Mouse (Mus musculus) pancreas, adult 10 weeks (tissue): Measurements from ENCODE around the gene Irf3. TPM values are rescaled to one million over a fixed set of nuclear protein-coding genes. Genes with fewer than 3 reads are reported as not detected.

Experiments
- polyA plus RNA-seq: library from polyadenylated mRNA; stranded (reverse); fragments of 350-450 nt; fragmentation: Illumina TruSeq; extraction: RNeasy Lipid Tissue Mini Kit (QIAGEN cat#74804); gene quantifications from one replicate; pipeline ENCODE4 v1.2.3, GENCODE M21; 2015; ENCODE audit warnings: low read depth, low replicate concordance; ENCODE audit not compliant: insufficient read depth

The Irf3 gene
- 70.4 TPM for polyA plus RNA-seq

GRCm38 (mm10) chr7:44997231-44997939 is at the start of gene Irf3:
TSS of gene Irf3 (plus strand) at chr7:44997648.

DNA sequence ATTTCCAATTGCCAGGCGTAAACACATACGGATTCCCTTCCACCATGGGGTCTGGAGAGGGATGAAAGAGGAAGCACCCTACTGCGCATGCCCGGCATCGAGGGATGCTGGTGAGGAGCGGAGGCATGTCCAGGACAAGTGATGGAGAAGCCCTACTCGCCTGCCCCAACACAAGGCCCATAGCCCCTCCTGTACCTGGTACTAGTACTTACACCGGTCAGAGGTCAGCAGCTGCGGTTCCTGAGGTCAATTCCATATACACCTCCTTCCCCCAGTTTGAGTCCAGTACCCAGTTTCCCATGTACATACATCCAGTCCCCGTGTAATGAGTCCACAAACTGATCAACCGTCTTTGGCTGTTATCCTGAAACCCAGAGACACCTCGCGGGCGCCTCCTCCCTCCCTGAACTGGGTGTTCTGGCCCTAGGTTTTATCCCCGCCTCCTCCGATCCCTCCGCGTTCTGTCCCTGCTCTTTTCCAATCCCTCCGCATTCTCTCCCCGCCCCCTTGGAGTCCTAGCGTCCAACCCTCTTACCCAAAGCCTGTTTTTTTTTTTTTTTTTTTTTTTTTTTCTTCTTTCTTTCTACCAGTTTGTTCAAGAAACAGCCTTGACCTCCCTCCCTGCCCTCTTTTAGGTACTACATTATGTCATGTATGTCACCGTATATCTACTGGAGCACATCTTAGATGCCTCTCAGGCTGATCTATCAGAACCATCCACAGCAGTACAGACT is 22.9 kb upstream of the Irf3 start, which contains the start of gene Cpt1c:
Cpt1c (minus strand) TSS at position 469 of the 734 bp plus-strand sequence.

GRCm38 (mm10) chr7:44986192-44986878 is 11.1 kb upstream of the Irf3 start, which contains the start of gene Prmt1:
TSS of gene Prmt1 (minus strand) at chr7:44986568.

DNA sequence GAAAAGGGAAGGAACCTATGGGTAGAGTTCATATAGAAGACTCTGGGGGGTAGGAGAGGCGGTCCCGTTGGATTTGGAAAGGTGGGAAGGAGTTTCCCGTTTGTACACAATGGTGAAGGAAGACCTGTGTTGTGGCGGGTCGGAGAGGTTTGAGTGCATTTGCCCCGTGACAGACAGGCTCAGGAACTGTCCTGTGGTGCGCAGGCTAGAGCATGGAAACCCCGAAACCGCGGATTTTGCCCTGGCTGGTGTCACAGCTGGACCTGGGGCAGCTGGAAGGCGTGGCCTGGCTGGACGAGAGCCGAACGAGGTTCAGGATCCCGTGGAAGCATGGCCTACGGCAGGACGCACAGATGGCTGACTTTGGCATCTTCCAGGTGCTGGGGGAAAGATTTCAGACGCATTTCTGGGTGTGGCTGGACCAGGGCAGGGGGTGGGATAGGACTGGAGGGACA is 1.1 kb downstream of the Irf3 start, which contains the start of gene Bcl2l12:
Bcl2l12 (minus strand) TSS at position 212 of the 455 bp plus-strand sequence.

DNA sequence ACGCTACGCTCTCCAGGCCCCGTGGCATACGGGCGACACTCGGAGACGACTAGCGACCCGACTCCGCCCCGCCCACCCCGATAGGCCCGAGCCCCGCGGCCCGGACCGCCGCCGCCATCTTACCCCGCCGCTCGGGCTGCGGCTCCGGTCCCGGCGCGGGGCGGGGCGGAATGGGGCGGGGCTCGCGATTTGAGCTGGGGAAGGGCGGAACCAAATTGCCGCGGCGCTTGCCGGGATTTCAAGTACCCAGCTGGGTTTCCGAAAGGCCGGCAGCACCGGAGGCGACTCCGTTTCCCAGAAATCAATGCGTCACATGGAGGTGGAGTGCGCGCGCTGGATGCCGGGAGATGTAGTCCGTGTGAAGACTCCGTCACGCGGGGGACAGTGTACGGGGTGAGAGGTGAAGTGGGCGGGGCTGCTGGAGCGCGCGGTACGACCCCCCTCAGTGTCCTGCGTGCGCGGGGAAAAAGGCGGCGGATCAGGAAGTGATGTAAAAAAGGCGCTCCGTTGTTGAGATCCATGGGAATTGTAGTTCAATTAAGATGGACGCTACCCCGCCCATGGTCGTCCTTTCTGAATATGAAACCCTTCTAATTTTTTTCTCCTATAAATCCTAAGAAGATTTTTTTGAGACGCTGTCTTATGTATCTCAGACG is 18.6 kb downstream of the Irf3 start, which contains the start of gene Scaf1:
Scaf1 (minus strand) TSS at position 407 of the 656 bp plus-strand sequence.

GRCm38 (mm10) chr7:45017242-45018061 is 20.0 kb downstream of the Irf3 start, which contains the start of gene Rras:
TSS of gene Rras (plus strand) at chr7:45017961.

Other genes starting within 250 kb of the Irf3 start
- 4.8 TPM for gene Vrk3, start 249.2 kb upstream of the Irf3 start, polyA plus RNA-seq
- 0.28 TPM for gene Zfp473, start 246.6 kb upstream of the Irf3 start, polyA plus RNA-seq
- gene Nup62, start 181.6 kb upstream of the Irf3 start, polyA plus RNA-seq, result 5.4 TPM
- not detected for gene Il4i1, start 181.3 kb upstream of the Irf3 start, polyA plus RNA-seq
- 44.5 TPM for gene Atf5, start 181.0 kb upstream of the Irf3 start, polyA plus RNA-seq
- 13.5 TPM for gene Akt1s1, start 148.7 kb upstream of the Irf3 start, polyA plus RNA-seq
- 19.6 TPM for gene Tbc1d17, start 148.6 kb upstream of the Irf3 start, polyA plus RNA-seq
- 11.9 TPM for gene Pnkp, start 140.5 kb upstream of the Irf3 start, polyA plus RNA-seq
- 49.5 TPM for gene Ptov1, start 127.9 kb upstream of the Irf3 start, polyA plus RNA-seq
- 20.6 TPM for gene Med25, start 104.9 kb upstream of the Irf3 start, polyA plus RNA-seq
- 9.6 TPM for gene Fuz, start 101.6 kb upstream of the Irf3 start, polyA plus RNA-seq
- 13.8 TPM for gene Ap2a1, start 68.2 kb upstream of the Irf3 start, polyA plus RNA-seq
- not detected for gene Tsks, start 54.4 kb upstream of the Irf3 start, polyA plus RNA-seq
- 3.9 TPM for gene Cpt1c, start 22.8 kb upstream of the Irf3 start, polyA plus RNA-seq
- 31.9 TPM for gene Prmt1, start 11.1 kb upstream of the Irf3 start, polyA plus RNA-seq
- 2.8 TPM for gene Bcl2l12, start 1.1 kb downstream of the Irf3 start, polyA plus RNA-seq
- gene Scaf1, start 18.7 kb downstream of the Irf3 start, polyA plus RNA-seq, result 17.4 TPM
- gene Rras, start 20.3 kb downstream of the Irf3 start, polyA plus RNA-seq, result 29.2 TPM
- gene Prr12, start 55.2 kb downstream of the Irf3 start, polyA plus RNA-seq, result 5.3 TPM
- 12.8 TPM for gene Nosip, start 64.8 kb downstream of the Irf3 start, polyA plus RNA-seq
- 13.8 TPM for gene Prrg2, start 65.0 kb downstream of the Irf3 start, polyA plus RNA-seq
- 25.7 TPM for gene Rcn3, start 94.6 kb downstream of the Irf3 start, polyA plus RNA-seq
- gene Fcgrt, start 106.2 kb downstream of the Irf3 start, polyA plus RNA-seq, result 25.4 TPM
- gene Rps11, start 126.8 kb downstream of the Irf3 start, polyA plus RNA-seq, result 500 TPM
- 1,110 TPM for gene Rpl13a, start 131.1 kb downstream of the Irf3 start, polyA plus RNA-seq
- gene Gm45713, start 138.6 kb downstream of the Irf3 start, polyA plus RNA-seq, result 0.61 TPM
- 14.1 TPM for gene Flt3l, start 138.8 kb downstream of the Irf3 start, polyA plus RNA-seq
- gene Pih1d1, start 156.7 kb downstream of the Irf3 start, polyA plus RNA-seq, result 8.8 TPM
- gene Aldh16a1, start 156.9 kb downstream of the Irf3 start, polyA plus RNA-seq, result 9.4 TPM
- gene Slc17a7, start 166.3 kb downstream of the Irf3 start, polyA plus RNA-seq, result not detected
- gene Gfy, start 181.9 kb downstream of the Irf3 start, polyA plus RNA-seq, result not detected
- not detected for gene Pth2, start 183.3 kb downstream of the Irf3 start, polyA plus RNA-seq
- gene Ccdc155, start 207.2 kb downstream of the Irf3 start, polyA plus RNA-seq, result not detected
- 7.0 TPM for gene Dkkl1, start 214.5 kb downstream of the Irf3 start, polyA plus RNA-seq
- gene Tead2, start 218.1 kb downstream of the Irf3 start, polyA plus RNA-seq, result 98.6 TPM
- 2.7 TPM for gene Cd37, start 241.5 kb downstream of the Irf3 start, polyA plus RNA-seq
- not detected for gene Slc6a16, start 243.4 kb downstream of the Irf3 start, polyA plus RNA-seq